Mouse (Mus musculus): Measurements from ENCODE around the gene Tgfbr3. TPM values are rescaled to one million over a fixed set of nuclear protein-coding genes. Genes with fewer than 3 reads are reported as not detected.

Tgfbr3 gene
- total and polyA plus RNA-seq, 3 experiments: 171 to 233 (median 206) TPM

- no peak for DNase-seq
These were observed 115.9 kb downstream of the Tgfbr3 start for GRCm38 (mm10) chr5:107173483-107173882.

- no peak for DNase-seq
These were observed 117.6 kb downstream of the Tgfbr3 start for GRCm38 (mm10) chr5:107171861-107172260.

GRCm38 (mm10) chr5:107169796-107170195 lies 119.6 kb downstream of the Tgfbr3 start:
- DNase-seq: no peak

GRCm38 (mm10) chr5:107167872-107168300 lies 121.5 kb downstream of the Tgfbr3 start:
- DNase-seq: peak; percentile 89

- DNase-seq: peak; percentile 72
These were observed 122.1 kb downstream of the Tgfbr3 start for GRCm38 (mm10) chr5:107167373-107167772.

- DNase-seq: peak; percentile 77
These were observed 122.6 kb downstream of the Tgfbr3 start for GRCm38 (mm10) chr5:107166659-107167370.

GRCm38 (mm10) chr5:107165734-107166133 lies 123.7 kb downstream of the Tgfbr3 start:
- no peak for DNase-seq

GRCm38 (mm10) chr5:107165271-107165670 lies 124.2 kb downstream of the Tgfbr3 start:
- no peak for DNase-seq

- no peak for DNase-seq
These were observed 124.6 kb downstream of the Tgfbr3 start for GRCm38 (mm10) chr5:107164856-107165255.

GRCm38 (mm10) chr5:107164146-107164545 lies 125.3 kb downstream of the Tgfbr3 start:
- DNase-seq: no peak

GRCm38 (mm10) chr5:107163336-107163735 lies 126.1 kb downstream of the Tgfbr3 start:
- DNase-seq: no peak

GRCm38 (mm10) chr5:107162812-107163211 lies 126.6 kb downstream of the Tgfbr3 start:
- no peak for DNase-seq

- no peak for DNase-seq
These were observed 127.1 kb downstream of the Tgfbr3 start for GRCm38 (mm10) chr5:107162319-107162718.

GRCm38 (mm10) chr5:107159914-107160890 lies 129.2 kb downstream of the Tgfbr3 start:
- no peak for DNase-seq

- DNase-seq: no peak
These were observed 130.8 kb downstream of the Tgfbr3 start for GRCm38 (mm10) chr5:107158531-107159178.

- DNase-seq: peak; percentile 82
These were observed 132.0 kb downstream of the Tgfbr3 start for GRCm38 (mm10) chr5:107157384-107157783.

GRCm38 (mm10) chr5:107156096-107156495 lies 133.3 kb downstream of the Tgfbr3 start:
- DNase-seq: no peak

- DNase-seq: no peak
These were observed 136.4 kb downstream of the Tgfbr3 start for GRCm38 (mm10) chr5:107152989-107153388.

GRCm38 (mm10) chr5:107151320-107151719 lies 138.1 kb downstream of the Tgfbr3 start:
- no peak for DNase-seq

- no peak for DNase-seq
These were observed 138.7 kb downstream of the Tgfbr3 start for GRCm38 (mm10) chr5:107150555-107151312.

GRCm38 (mm10) chr5:107147951-107148766 lies 141.3 kb downstream of the Tgfbr3 start:
- peak; percentile 81 for DNase-seq

All from adrenal gland, adult 2 months (tissue).